Mouse (Mus musculus): ENCODE data around the gene Clcnka. TPM values are rescaled to one million over a fixed set of nuclear protein-coding genes. Genes with fewer than 3 reads are reported as not detected.

Gene Clcnka
- polyA plus RNA-seq, 1 experiment = not detected

- peaks cover 18% of the 10 kb centered on the region for H3K27me3 ChIP-seq (ENCODE audit: control insufficient read depth, insufficient read depth, insufficient read length)
- H3K79me3 ChIP-seq (ENCODE audit: low read depth) = no peaks in the 10 kb centered on the region
- H3K4me3 ChIP-seq (ENCODE audit: insufficient read depth, poor library complexity, severe bottlenecking) = no peak overlapping the region
- TF ChIP-seq CEBPB (IDR thresholded peaks at IDR 0.05; ENCODE audit: low read depth) = no peak
- no peak for TF ChIP-seq MYOD1 (IDR thresholded peaks at IDR 0.05; ENCODE audit: control insufficient read depth, insufficient read length, low read depth)
- no peak for TF ChIP-seq MYOG (IDR thresholded peaks at IDR 0.05; ENCODE audit: control insufficient read depth, extremely low read depth, insufficient read length)
- no peak for TF ChIP-seq USF1 (IDR thresholded peaks at IDR 0.05; ENCODE audit: low read depth)
- TF ChIP-seq CTCF (IDR thresholded peaks at IDR 0.05; ENCODE audit: control insufficient read depth, insufficient read depth, insufficient read length) = no peak
- no peak for TF ChIP-seq FOSL1 (IDR thresholded peaks at IDR 0.05; ENCODE audit: insufficient read depth, low read length, poor library complexity, severe bottlenecking)
- TF ChIP-seq MAX (IDR thresholded peaks at IDR 0.05) = no peak
- no peaks in the 10 kb centered on the region for H3K79me2 ChIP-seq (ENCODE audit: control insufficient read depth, insufficient read depth)
- H3K36me3 ChIP-seq (ENCODE audit: control insufficient read depth, insufficient read depth) = no peaks in the 10 kb centered on the region
- no peak overlapping the region for H3ac ChIP-seq (ENCODE audit: control insufficient read depth, insufficient read length, low read depth)
Observed at GRCm38 (mm10) chr4:141397861-141398260, 663 bp downstream of the Clcnka start.

GRCm38 (mm10) chr4:141394751-141395150 is 3.8 kb downstream of the Clcnka start:
- no peaks in the 10 kb centered on the region for H3K79me3 ChIP-seq (ENCODE audit: low read depth)
- no peak overlapping the region for H3K4me3 ChIP-seq (ENCODE audit: insufficient read depth, poor library complexity, severe bottlenecking)
- peaks cover 18% of the 10 kb centered on the region for H3K27me3 ChIP-seq (ENCODE audit: control insufficient read depth, insufficient read depth, insufficient read length)

GRCm38 (mm10) chr4:141391293-141391692 is 7.2 kb downstream of the Clcnka start:
- Histone ChIP-seq H3K27me3 (ENCODE audit: control insufficient read depth, insufficient read depth, insufficient read length) (no peaks in the 10 kb centered on the region), H3ac (ENCODE audit: control insufficient read depth, insufficient read length, low read depth) (no peak overlapping the region), H3K36me3 (ENCODE audit: control insufficient read depth, insufficient read depth) (no peaks in the 10 kb centered on the region), H3K79me3 (ENCODE audit: low read depth) (no peaks in the 10 kb centered on the region), H3K4me3 (ENCODE audit: insufficient read depth, poor library complexity, severe bottlenecking) (no peak overlapping the region), H3K79me2 (ENCODE audit: control insufficient read depth, insufficient read depth) (no peaks in the 10 kb centered on the region)
- TF ChIP-seq MYOD1 (IDR thresholded peaks at IDR 0.05; ENCODE audit: control insufficient read depth, insufficient read length, low read depth) (no peak), MAX (IDR thresholded peaks at IDR 0.05) (no peak), MYOG (IDR thresholded peaks at IDR 0.05; ENCODE audit: control insufficient read depth, extremely low read depth, insufficient read length) (no peak), CTCF (IDR thresholded peaks at IDR 0.05; ENCODE audit: control insufficient read depth, insufficient read depth, insufficient read length) (no peak), CEBPB (IDR thresholded peaks at IDR 0.05; ENCODE audit: low read depth) (no peak)

More at GRCm38 (mm10) chr4:141394751-141395150, 3.8 kb downstream of the Clcnka start:
- no peak overlapping the region for H3ac ChIP-seq (ENCODE audit: control insufficient read depth, insufficient read length, low read depth)
- no peaks in the 10 kb centered on the region for H3K36me3 ChIP-seq (ENCODE audit: control insufficient read depth, insufficient read depth)
- no peak for TF ChIP-seq MYOD1 (IDR thresholded peaks at IDR 0.05; ENCODE audit: control insufficient read depth, insufficient read length, low read depth)
- TF ChIP-seq USF1 (IDR thresholded peaks at IDR 0.05; ENCODE audit: low read depth) = no peak
- TF ChIP-seq FOSL1 (IDR thresholded peaks at IDR 0.05; ENCODE audit: insufficient read depth, low read length, poor library complexity, severe bottlenecking) = no peak
- TF ChIP-seq MYOG (IDR thresholded peaks at IDR 0.05; ENCODE audit: control insufficient read depth, extremely low read depth, insufficient read length) = no peak
- TF ChIP-seq MAX (IDR thresholded peaks at IDR 0.05) = no peak
- TF ChIP-seq CTCF (IDR thresholded peaks at IDR 0.05; ENCODE audit: control insufficient read depth, insufficient read depth, insufficient read length) = no peak
- H3K79me2 ChIP-seq (ENCODE audit: control insufficient read depth, insufficient read depth) = no peaks in the 10 kb centered on the region

GRCm38 (mm10) chr4:141389366-141390150 is 9.0 kb downstream of the Clcnka start:
- no peaks in the 10 kb centered on the region for H3K79me2 ChIP-seq (ENCODE audit: control insufficient read depth, insufficient read depth)
- TF ChIP-seq MAX (IDR thresholded peaks at IDR 0.05) (no peak), CTCF (IDR thresholded peaks at IDR 0.05; ENCODE audit: control insufficient read depth, insufficient read depth, insufficient read length) (no peak), MYOD1 (IDR thresholded peaks at IDR 0.05; ENCODE audit: control insufficient read depth, insufficient read length, low read depth) (no peak), USF1 (IDR thresholded peaks at IDR 0.05; ENCODE audit: low read depth) (no peak), CEBPB (IDR thresholded peaks at IDR 0.05; ENCODE audit: low read depth) (no peak), MYOG (IDR thresholded peaks at IDR 0.05; ENCODE audit: control insufficient read depth, extremely low read depth, insufficient read length) (no peak), FOSL1 (IDR thresholded peaks at IDR 0.05; ENCODE audit: insufficient read depth, low read length, poor library complexity, severe bottlenecking) (no peak)
- no peaks in the 10 kb centered on the region for H3K36me3 ChIP-seq (ENCODE audit: control insufficient read depth, insufficient read depth)
- H3K79me3 ChIP-seq (ENCODE audit: low read depth) = no peaks in the 10 kb centered on the region
- no peaks in the 10 kb centered on the region for H3K27me3 ChIP-seq (ENCODE audit: control insufficient read depth, insufficient read depth, insufficient read length)
- H3ac ChIP-seq (ENCODE audit: control insufficient read depth, insufficient read length, low read depth) = no peak overlapping the region
- no peak overlapping the region for H3K4me3 ChIP-seq (ENCODE audit: insufficient read depth, poor library complexity, severe bottlenecking)

- peaks cover 8% of the 10 kb centered on the region for H3K27me3 ChIP-seq (ENCODE audit: control insufficient read depth, insufficient read depth, insufficient read length)
- H3ac ChIP-seq (ENCODE audit: control insufficient read depth, insufficient read length, low read depth) = no peak overlapping the region
- no peak overlapping the region for H3K4me3 ChIP-seq (ENCODE audit: insufficient read depth, poor library complexity, severe bottlenecking)
- TF ChIP-seq MYOG (IDR thresholded peaks at IDR 0.05; ENCODE audit: control insufficient read depth, extremely low read depth, insufficient read length) = no peak
- no peak for TF ChIP-seq MAX (IDR thresholded peaks at IDR 0.05)
- no peak for TF ChIP-seq CEBPB (IDR thresholded peaks at IDR 0.05; ENCODE audit: low read depth)
- no peaks in the 10 kb centered on the region for H3K36me3 ChIP-seq (ENCODE audit: control insufficient read depth, insufficient read depth)
- H3K79me3 ChIP-seq (ENCODE audit: low read depth) = no peaks in the 10 kb centered on the region
- no peaks in the 10 kb centered on the region for H3K79me2 ChIP-seq (ENCODE audit: control insufficient read depth, insufficient read depth)
Observed at GRCm38 (mm10) chr4:141387933-141388332, 10.6 kb downstream of the Clcnka start.

Measured in C2C12 (cell line).